In genomic region chr16:78931287-78932025, GRCm38 (mm10) we compare ENCODE assay signal across 8 mouse cellular contexts. TPM values are rescaled to one million over a fixed set of nuclear protein-coding genes. Genes with fewer than 3 reads are reported as not detected.
DNase-seq lines count a peak whose midpoint lies in the region; ATAC-seq and TF ChIP-seq lines count a peak whose summit lies in the region.

No protein-coding gene starts in this region.

- intact Hi-C loops in left cerebral cortex, postnatal 4 days (cut with DNase I) = no loop called here
- intact Hi-C loops in left cerebral cortex, postnatal 10 days (cut with DNase I) = no loop called here

- TF ChIP-seq CTCF in olfactory bulb, adult 2 months (IDR thresholded peaks at IDR 0.05; ENCODE audit: insufficient read depth, low read depth, low read length) = no peak

- peak overlapping the region; percentile 94 for H3K4me2 ChIP-seq in forebrain, embryonic 11.5 days (ENCODE audit: low read depth, low read length, severe bottlenecking)
- H3K4me2 ChIP-seq in limb, embryonic 11.5 days (ENCODE audit: low read depth, severe bottlenecking) = peak overlapping the region; percentile 86

- no peaks in the 10 kb centered on the region for H3K4me1 ChIP-seq in forebrain, embryonic 11.5 days (replicated peaks; ENCODE audit: control insufficient read depth, insufficient read depth, low read length)
- no peaks in the 10 kb centered on the region for H3K4me1 ChIP-seq in limb, embryonic 11.5 days (ENCODE audit: control insufficient read depth, insufficient read depth, low read length)
- H3K4me1 ChIP-seq in olfactory bulb, adult 2 months (ENCODE audit: control insufficient read depth, insufficient read depth, low read length) = peaks cover 11% of the 10 kb centered on the region

- no peaks in the 10 kb centered on the region for H3K9me3 ChIP-seq in forebrain, embryonic 11.5 days (ENCODE audit: control insufficient read depth, low read length)
- no peaks in the 10 kb centered on the region for H3K9me3 ChIP-seq in limb, embryonic 11.5 days (ENCODE audit: control insufficient read depth, low read length)

- H3K36me3 ChIP-seq in forebrain, embryonic 11.5 days (ENCODE audit: control insufficient read depth, insufficient read depth, low read length) = no peaks in the 10 kb centered on the region
- no peaks in the 10 kb centered on the region for H3K36me3 ChIP-seq in limb, embryonic 11.5 days (ENCODE audit: control insufficient read depth, insufficient read depth, low read length)

- H3K9ac ChIP-seq in forebrain, embryonic 11.5 days (ENCODE audit: low read length) = peak overlapping the region; percentile 63
- peak overlapping the region; percentile 52 for H3K9ac ChIP-seq in limb, embryonic 11.5 days (ENCODE audit: low read length)

- no peak overlapping the region for H3K27ac ChIP-seq in forebrain, embryonic 11.5 days (ENCODE audit: low read depth, low read length)
- H3K27ac ChIP-seq in limb, embryonic 11.5 days (replicated peaks; ENCODE audit: low read depth, low read length) = no peak overlapping the region
- no peak overlapping the region for H3K27ac ChIP-seq in olfactory bulb, adult 2 months (ENCODE audit: insufficient read depth, low read depth, low read length)

- 11% methylated on average over 16 of the region's 16 CpGs for WGBS in forebrain, embryonic 11.5 days
- 13% methylated on average over 16 of the region's 16 CpGs for WGBS in limb, embryonic 11.5 days
- WGBS in olfactory bulb, adult 2 months = 12% methylated on average over 16 of the region's 16 CpGs

- H3K4me3 ChIP-seq in forebrain, embryonic 11.5 days (ENCODE audit: low read depth, low read length) = peak overlapping the region; percentile 42
- H3K4me3 ChIP-seq in limb, embryonic 11.5 days (ENCODE audit: low read depth, low read length) = peak overlapping the region; percentile 36
- H3K4me3 ChIP-seq in olfactory bulb, adult 2 months (ENCODE audit: insufficient read depth, low read depth, low read length) = peak overlapping the region; percentile 46

- DNase-seq in left cerebral cortex, postnatal 4 days = peak; percentile 37
- no peak for DNase-seq in left cerebral cortex, postnatal 10 days (ENCODE audit: extremely low spot score in 1 of 2, low spot score in 2 of 2)
- no peak for DNase-seq in forebrain, embryonic 11.5 days (ENCODE audit: low spot score)
- no peak for DNase-seq in limb, embryonic 11.5 days (ENCODE audit: low spot score)
- DNase-seq in thymus, adult 18-20 months = no peak
- no peak for DNase-seq in urinary bladder, postnatal 14 days (ENCODE audit: low spot score)
- DNase-seq in cerebellum, adult 8-10 months = no peak

- TF ChIP-seq POLR2A in olfactory bulb, adult 2 months (IDR thresholded peaks at IDR 0.05; ENCODE audit: insufficient read depth, low read depth, low read length) = no peak

- peak; percentile 50 for ATAC-seq in forebrain, embryonic 11.5 days (replicated peaks; ENCODE audit: low FRiP score)
- ATAC-seq in limb, embryonic 11.5 days (ENCODE audit: insufficient number of reproducible peaks, low FRiP score, low TSS enrichment, low read depth) = peak; percentile 42; the same call in 1 of the 2 replicates

- H3K27me3 ChIP-seq in forebrain, embryonic 11.5 days (ENCODE audit: control insufficient read depth, insufficient read depth, low read length) = peaks cover 3% of the 10 kb centered on the region
- H3K27me3 ChIP-seq in limb, embryonic 11.5 days (ENCODE audit: control insufficient read depth, insufficient read depth, low read length) = peaks cover 4% of the 10 kb centered on the region

RNA-seq across cellular contexts. Expression of gene Chodl, which starts 0.7 kb away (rescaled TPM):
- 1 to 10 TPM; 4.1 to 6.5 TPM for total RNA-seq in left cerebral cortex, postnatal 4 days (2021)
- total RNA-seq in left cerebral cortex, postnatal 10 days (2021) = 1 to 10 TPM; 4.2 to 4.7 TPM
- polyA plus RNA-seq in forebrain, embryonic 11.5 days (2014; fragmentation: Nextera tagmentation; extraction: Ambion mirVana) = 1.9 and 2.2 TPM in 2 replicates
- polyA plus RNA-seq in limb, embryonic 11.5 days (2014; fragmentation: Nextera tagmentation; extraction: Ambion mirVana) = 0.45 and 0.81 TPM in 2 replicates
- polyA plus RNA-seq in olfactory bulb, adult 2 months (2012; ENCODE audit: insufficient read depth, insufficient read length, low replicate concordance, missing spikeins) = not detected in 2 replicates
